25 mouse cellular contexts compared by ENCODE assay signal in genomic region chr10:71748557-71749493, GRCm38 (mm10).
DNase-seq lines count a peak whose midpoint lies in the region; ATAC-seq and TF ChIP-seq lines count a peak whose summit lies in the region.
"Had no signal": no experiment of that assay in that cellular context is flagged by ENCODE, and none has a peak within 500 bp of the region (broad histone marks: within the 10 kb centered on the region; RNA-seq: fewer than 3 reads in every experiment).

No protein-coding gene starts in this region.

- 62% methylated on average over 8 of the region's 8 CpGs for WGBS in forebrain, embryonic 10.5 days
- 47% methylated on average over 8 of the region's 8 CpGs for WGBS in forebrain, embryonic 16.5 days
- WGBS in neural tube, embryonic 14.5 days, result 57% methylated on average over 8 of the region's 8 CpGs
- 53% methylated on average over 8 of the region's 8 CpGs for WGBS in neural tube, embryonic 15.5 days
- WGBS in forebrain, embryonic 12.5 days, result 39% methylated on average over 8 of the region's 8 CpGs

- ATAC-seq in forebrain, embryonic 16.5 days, result no peak
- ATAC-seq in neural tube, embryonic 14.5 days (ENCODE audit: low read depth), result peak; percentile 34; the same call in 1 of the 2 replicates
- no peak for ATAC-seq in neural tube, embryonic 15.5 days (ENCODE audit: low FRiP score)
- peak; percentile 60; the same call in 1 of the 2 replicates for ATAC-seq in forebrain, embryonic 12.5 days (ENCODE audit: low FRiP score)
- ATAC-seq: CD4-positive, CD25-positive, alpha-beta regulatory T cell, adult 4 months; intestine, postnatal 0 days had no signal

- H3K9ac ChIP-seq in forebrain, embryonic 16.5 days (replicated peaks; ENCODE audit: low read depth, low read length), result no peak overlapping the region
- no peak overlapping the region for H3K9ac ChIP-seq in neural tube, embryonic 14.5 days (replicated peaks; ENCODE audit: low read depth, low read length)
- H3K9ac ChIP-seq in neural tube, embryonic 15.5 days (replicated peaks), result no peak overlapping the region
- no peak overlapping the region for H3K9ac ChIP-seq in forebrain, embryonic 12.5 days
- H3K9ac ChIP-seq: heart, embryonic 12.5 days; hindbrain, embryonic 14.5 days; limb, embryonic 13.5 days; lung, embryonic 15.5 days; midbrain, embryonic 12.5 days had no signal

- H3K4me2 ChIP-seq in forebrain, embryonic 16.5 days (ENCODE audit: low read length), result no peak overlapping the region
- H3K4me2 ChIP-seq in neural tube, embryonic 14.5 days (ENCODE audit: low read depth, low read length), result no peak overlapping the region
- H3K4me2 ChIP-seq in neural tube, embryonic 15.5 days, result no peak overlapping the region
- H3K4me2 ChIP-seq in forebrain, embryonic 12.5 days, result no peak overlapping the region
- H3K4me2 ChIP-seq: heart, embryonic 12.5 days; hindbrain, embryonic 14.5 days; limb, embryonic 13.5 days; liver, embryonic 11.5 days; lung, embryonic 15.5 days; midbrain, embryonic 12.5 days had no signal

- H3K4me3 ChIP-seq in forebrain, embryonic 10.5 days, result no peak overlapping the region
- no peak overlapping the region for H3K4me3 ChIP-seq in forebrain, embryonic 16.5 days (replicated peaks; ENCODE audit: low read length)
- no peak overlapping the region for H3K4me3 ChIP-seq in neural tube, embryonic 14.5 days (ENCODE audit: low read depth, low read length)
- H3K4me3 ChIP-seq in neural tube, embryonic 15.5 days (replicated peaks), result no peak overlapping the region
- no peak overlapping the region for H3K4me3 ChIP-seq in forebrain, embryonic 12.5 days (replicated peaks)
- H3K4me3 ChIP-seq in layer of hippocampus, adult 2 months, result no peak overlapping the region
- H3K4me3 ChIP-seq: heart, adult 2 months; heart, embryonic 12.5 days; left cerebral cortex, adult 2 months; limb, embryonic 13.5 days; lung, embryonic 15.5 days; midbrain, embryonic 12.5 days had no signal

- H3K36me3 ChIP-seq in forebrain, embryonic 10.5 days (replicated peaks), result no peaks in the 10 kb centered on the region
- H3K36me3 ChIP-seq in forebrain, embryonic 16.5 days (ENCODE audit: control insufficient read depth, insufficient read depth), result no peaks in the 10 kb centered on the region
- no peaks in the 10 kb centered on the region for H3K36me3 ChIP-seq in neural tube, embryonic 14.5 days (ENCODE audit: control insufficient read depth, insufficient read depth, low read length)
- no peaks in the 10 kb centered on the region for H3K36me3 ChIP-seq in neural tube, embryonic 15.5 days
- no peaks in the 10 kb centered on the region for H3K36me3 ChIP-seq in forebrain, embryonic 12.5 days (replicated peaks)
- H3K36me3 ChIP-seq: heart, embryonic 12.5 days; limb, embryonic 13.5 days; lung, embryonic 15.5 days; midbrain, embryonic 12.5 days had no signal

- peak; percentile 21 for DNase-seq in forebrain, embryonic 10.5 days (ENCODE audit: extremely low spot score, low spot score)
- no peak for DNase-seq in layer of hippocampus, adult 2 months (ENCODE audit: low spot score in 2 of 2)
- no peak for DNase-seq in heart, postnatal 36 days
- DNase-seq: cerebellum, adult 11 months; cerebellum, postnatal 10 days; heart, adult 2 months; kidney, adult 9 months; kidney, postnatal 10 days; layer of hippocampus, adult 9-11 months; right cerebral cortex, postnatal 4 days; thymus, postnatal 4 days had no signal

- no peak for TF ChIP-seq CTCF in layer of hippocampus, adult 2 months (conservative IDR thresholded peaks at IDR 0.05)

- peak overlapping the region; percentile 83 for H3K27ac ChIP-seq in forebrain, embryonic 10.5 days
- H3K27ac ChIP-seq in forebrain, embryonic 16.5 days (ENCODE audit: low read length), result no peak overlapping the region
- H3K27ac ChIP-seq in neural tube, embryonic 14.5 days (ENCODE audit: low read depth, low read length), result no peak overlapping the region
- no peak overlapping the region for H3K27ac ChIP-seq in neural tube, embryonic 15.5 days (replicated peaks)
- H3K27ac ChIP-seq in forebrain, embryonic 12.5 days, result 0 out of 2 replicates have a peak overlapping the region, but pooled peaks have one; percentile 59
- no peak overlapping the region for H3K27ac ChIP-seq in layer of hippocampus, adult 2 months
- H3K27ac ChIP-seq: heart, adult 2 months; hindbrain, embryonic 14.5 days; left cerebral cortex, adult 2 months; limb, embryonic 13.5 days; lung, embryonic 15.5 days; midbrain, embryonic 12.5 days; stomach, postnatal 0 days had no signal

- intact Hi-C loops in heart, postnatal 36 days (cut with DNase I), result no loop called here

- H3K4me1 ChIP-seq in forebrain, embryonic 10.5 days, result peaks cover 23% of the 10 kb centered on the region
- H3K4me1 ChIP-seq in forebrain, embryonic 16.5 days (replicated peaks; ENCODE audit: control insufficient read depth, insufficient read depth, low read length), result no peaks in the 10 kb centered on the region
- no peaks in the 10 kb centered on the region for H3K4me1 ChIP-seq in neural tube, embryonic 14.5 days (ENCODE audit: control insufficient read depth, insufficient read depth, low read length)
- H3K4me1 ChIP-seq in neural tube, embryonic 15.5 days, result no peaks in the 10 kb centered on the region
- H3K4me1 ChIP-seq in forebrain, embryonic 12.5 days, result peaks cover 9% of the 10 kb centered on the region; the same call in 1 of the 2 replicates
- H3K4me1 ChIP-seq: heart, embryonic 12.5 days; limb, embryonic 13.5 days; lung, embryonic 15.5 days had no signal

- H3K9me3 ChIP-seq in forebrain, embryonic 10.5 days, result no peaks in the 10 kb centered on the region
- no peaks in the 10 kb centered on the region for H3K9me3 ChIP-seq in forebrain, embryonic 16.5 days (ENCODE audit: control insufficient read depth, low read length)
- H3K9me3 ChIP-seq in neural tube, embryonic 14.5 days (ENCODE audit: control insufficient read depth, low read length), result no peaks in the 10 kb centered on the region
- H3K9me3 ChIP-seq in neural tube, embryonic 15.5 days (replicated peaks), result no peaks in the 10 kb centered on the region
- no peaks in the 10 kb centered on the region for H3K9me3 ChIP-seq in forebrain, embryonic 12.5 days
- H3K9me3 ChIP-seq: heart, embryonic 12.5 days; limb, embryonic 13.5 days; lung, embryonic 15.5 days; midbrain, embryonic 12.5 days had no signal

- H3K27me3 ChIP-seq in forebrain, embryonic 10.5 days (ENCODE audit: poor library complexity, severe bottlenecking), result peaks cover 3% of the 10 kb centered on the region; the same call in 1 of the 2 replicates
- H3K27me3 ChIP-seq in forebrain, embryonic 16.5 days (replicated peaks; ENCODE audit: control insufficient read depth, insufficient read depth, low read length), result no peaks in the 10 kb centered on the region
- no peaks in the 10 kb centered on the region for H3K27me3 ChIP-seq in neural tube, embryonic 14.5 days (ENCODE audit: control insufficient read depth, insufficient read depth, low read length)
- H3K27me3 ChIP-seq in neural tube, embryonic 15.5 days (replicated peaks), result no peaks in the 10 kb centered on the region
- H3K27me3 ChIP-seq in forebrain, embryonic 12.5 days, result no peaks in the 10 kb centered on the region
- H3K27me3 ChIP-seq: heart, embryonic 12.5 days; limb, embryonic 13.5 days; lung, embryonic 15.5 days; midbrain, embryonic 12.5 days had no signal

Comparison
In these comparisons a context has a peak if more than half of its experiments do, and no peak if none do; other contexts are left out.
1. H3K27ac ChIP-seq: peak in forebrain, embryonic 10.5 days (single experiment) and forebrain, embryonic 12.5 days (single experiment); none in forebrain, embryonic 16.5 days (single experiment), neural tube, embryonic 14.5 days (single experiment), neural tube, embryonic 15.5 days (single experiment) and layer of hippocampus, adult 2 months (single experiment).
2. ATAC-seq: peak in neural tube, embryonic 14.5 days (single experiment) and forebrain, embryonic 12.5 days (single experiment); none in forebrain, embryonic 16.5 days (single experiment) and neural tube, embryonic 15.5 days (single experiment).